Mouse (Mus musculus): ENCODE results near the gene Creg1.

Gene Creg1

DNA sequence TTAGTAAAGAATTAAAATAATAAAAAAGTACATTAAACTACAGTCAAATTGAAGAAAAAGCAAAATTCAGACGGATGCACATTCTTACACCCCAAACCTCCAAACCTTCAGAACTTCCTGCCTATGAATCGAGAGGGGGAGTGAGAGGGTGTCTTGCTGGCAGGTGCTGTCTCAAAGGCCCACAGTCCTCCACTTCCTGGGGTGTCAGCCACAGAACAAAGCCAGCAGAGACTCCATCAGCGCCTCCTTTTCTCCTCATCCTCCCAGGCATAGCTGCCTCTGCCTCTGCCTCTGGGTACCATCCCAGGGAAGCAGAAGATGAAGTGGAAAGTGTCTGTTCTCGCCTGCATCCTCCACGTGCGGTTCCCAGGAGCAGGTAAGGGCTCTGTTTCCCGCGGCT is 25.0 kb downstream of the Creg1 start, which contains the start of gene Cd247:
Cd247 (plus strand) TSS at position 171 of the 400 bp plus-strand sequence.
- no peak for DNase-seq (ENCODE audit: low read depth, low spot score)

DNA sequence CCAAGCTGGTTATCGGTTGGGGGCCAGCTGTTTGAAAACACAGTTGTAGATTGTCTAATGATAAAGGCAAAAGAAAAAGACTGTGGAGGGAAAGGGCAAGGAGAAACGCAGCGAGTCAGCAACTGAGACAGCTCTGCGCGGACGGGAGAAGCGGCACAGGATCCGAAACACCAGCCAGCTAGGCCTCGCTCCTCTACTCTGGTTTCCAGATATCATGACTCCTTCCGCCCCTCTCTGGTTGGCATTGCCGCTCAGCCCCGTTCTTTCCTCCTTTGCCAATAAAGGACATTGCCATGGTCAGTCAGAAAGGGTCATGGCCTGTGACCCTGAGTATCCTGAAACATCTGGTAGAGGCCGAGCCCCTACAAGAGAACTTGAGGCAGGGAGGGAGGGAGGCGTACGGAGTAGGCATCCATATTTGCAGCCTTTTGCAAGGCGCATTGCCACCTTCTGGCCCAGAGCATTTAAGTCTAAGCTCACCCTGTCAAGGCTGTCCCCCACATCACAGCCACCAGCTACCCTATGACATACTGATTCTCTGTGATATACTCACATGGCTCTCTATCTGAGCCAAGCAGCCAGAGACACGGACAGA is 25.6 kb downstream of the Creg1 start:
- no peak for DNase-seq (ENCODE audit: low read depth, low spot score)

DNA sequence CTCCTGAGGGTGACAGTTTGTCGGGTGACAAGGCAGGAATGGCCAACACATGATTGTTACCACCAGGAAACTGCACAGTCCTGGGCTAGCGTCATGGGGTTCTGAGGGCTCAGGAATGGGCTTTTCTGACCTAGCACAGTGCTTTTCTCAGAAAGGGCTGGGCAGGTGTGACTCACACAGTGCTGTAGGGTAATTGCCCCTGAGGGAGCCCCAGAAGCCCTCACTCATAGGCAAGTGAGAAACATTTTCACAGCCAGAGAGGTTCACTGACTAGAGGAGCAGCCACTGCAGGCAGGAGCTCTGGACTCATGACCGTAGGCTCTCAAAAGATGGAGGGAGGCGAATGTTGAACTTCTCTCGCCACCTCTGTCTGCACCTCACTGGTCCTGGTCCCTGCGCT is 26.4 kb downstream of the Creg1 start:
- no peak for DNase-seq (ENCODE audit: low read depth, low spot score)

DNA sequence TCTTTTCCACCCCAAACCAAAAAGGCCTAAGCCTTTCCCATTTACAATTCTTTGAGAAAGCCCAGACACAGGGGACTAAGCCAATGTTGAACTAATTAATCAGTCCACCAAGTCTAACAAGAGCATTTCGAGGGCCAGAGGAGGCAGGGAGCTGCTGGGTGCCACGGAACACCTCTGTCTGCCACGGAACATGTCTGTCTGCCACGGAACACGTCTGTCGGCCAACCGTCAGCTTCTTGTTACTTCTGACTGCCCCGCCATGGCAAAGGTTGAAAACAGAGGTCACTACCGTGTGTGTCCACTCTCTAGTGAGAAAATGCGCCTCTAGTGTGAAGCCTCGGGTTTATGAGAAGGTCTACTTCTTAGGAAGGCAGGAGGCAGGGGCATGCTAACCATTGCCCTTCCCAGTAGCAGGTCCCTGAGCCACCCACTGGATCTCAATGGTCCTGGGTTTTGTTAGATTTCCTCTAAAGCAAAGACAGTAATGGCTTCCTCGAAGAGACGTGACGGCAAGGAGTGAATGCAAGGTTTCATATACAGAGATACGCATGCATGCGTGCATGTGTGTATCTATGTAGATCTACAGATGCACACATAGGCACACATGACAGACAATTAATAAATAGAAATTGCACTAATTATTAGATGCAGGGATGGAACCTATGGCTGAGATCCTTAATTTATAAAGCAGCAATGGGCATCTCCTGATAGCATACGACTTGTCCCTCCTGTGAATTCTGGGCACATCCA is 27.1 kb downstream of the Creg1 start:
- no peak for DNase-seq (ENCODE audit: low read depth, low spot score)

DNA sequence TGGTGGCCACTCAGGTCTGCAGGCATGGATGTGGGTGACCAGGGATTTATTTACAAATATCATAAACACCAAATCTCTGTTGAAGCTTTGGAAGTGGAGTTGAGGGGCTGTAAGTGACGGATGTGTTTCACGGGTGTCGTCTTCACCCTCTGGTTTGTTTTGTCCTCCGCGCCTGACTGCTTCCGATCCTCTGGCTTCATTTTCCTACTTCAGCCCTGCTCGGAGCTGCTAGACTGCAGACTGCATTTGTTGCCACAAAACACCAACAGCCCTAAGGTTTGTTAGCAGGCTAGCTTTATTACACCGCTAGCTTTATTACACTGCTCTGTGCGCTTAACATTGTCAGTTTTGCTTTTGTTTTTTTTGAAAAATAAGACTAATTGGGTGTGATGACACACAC is 27.9 kb downstream of the Creg1 start:
- no peak for DNase-seq (ENCODE audit: low read depth, low spot score)

DNA sequence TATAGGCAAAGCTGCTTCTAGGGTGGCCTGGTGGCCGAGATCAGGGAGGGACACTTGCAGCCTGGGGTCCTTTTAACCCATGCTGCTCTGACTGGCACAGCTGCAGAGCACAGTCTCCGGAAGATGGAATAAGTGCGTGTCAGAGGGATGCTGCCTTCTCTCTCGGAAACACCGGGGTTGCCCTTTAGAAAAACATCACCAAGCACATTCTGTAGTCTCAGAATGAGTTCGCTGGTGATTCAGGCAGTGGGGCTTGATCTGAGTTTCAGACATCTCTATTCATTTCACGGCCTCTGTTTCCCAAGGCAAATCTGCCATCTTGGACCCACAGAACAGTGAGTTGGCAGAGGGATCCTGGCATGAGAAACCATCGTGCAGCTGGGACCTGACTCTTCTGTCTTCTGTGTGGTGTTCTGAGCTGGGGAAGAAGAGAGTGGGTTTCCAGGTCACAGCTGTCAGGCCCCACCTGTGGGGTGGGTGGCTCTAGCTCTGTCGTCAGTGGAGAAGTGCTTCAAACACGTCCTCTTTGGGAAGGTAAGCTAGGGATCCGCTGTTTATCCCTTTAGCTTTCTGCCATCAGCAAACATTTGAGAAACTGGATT is 38.3 kb downstream of the Creg1 start:
- no peak for DNase-seq (ENCODE audit: low read depth, low spot score)

DNA sequence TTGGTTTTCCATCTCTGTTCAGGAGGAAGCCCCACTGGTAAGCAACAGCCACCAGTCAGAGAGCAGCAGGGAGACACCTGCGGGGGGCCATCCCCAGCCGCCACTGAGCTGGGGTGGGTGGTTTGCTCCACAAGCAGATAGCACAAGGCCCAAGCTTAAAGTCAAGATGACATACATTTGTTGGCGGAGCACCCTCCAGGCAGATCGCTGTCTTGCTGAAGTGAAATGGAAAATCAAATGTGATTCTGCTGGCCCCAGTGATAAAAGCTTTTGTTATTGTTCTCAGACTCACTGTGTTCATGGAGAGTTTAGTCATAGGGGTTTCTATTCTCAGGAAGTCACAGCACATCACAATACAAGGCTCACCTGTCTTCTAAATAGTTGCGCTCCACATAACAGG is 39.6 kb downstream of the Creg1 start:
- no peak for DNase-seq (ENCODE audit: low read depth, low spot score)

DNA sequence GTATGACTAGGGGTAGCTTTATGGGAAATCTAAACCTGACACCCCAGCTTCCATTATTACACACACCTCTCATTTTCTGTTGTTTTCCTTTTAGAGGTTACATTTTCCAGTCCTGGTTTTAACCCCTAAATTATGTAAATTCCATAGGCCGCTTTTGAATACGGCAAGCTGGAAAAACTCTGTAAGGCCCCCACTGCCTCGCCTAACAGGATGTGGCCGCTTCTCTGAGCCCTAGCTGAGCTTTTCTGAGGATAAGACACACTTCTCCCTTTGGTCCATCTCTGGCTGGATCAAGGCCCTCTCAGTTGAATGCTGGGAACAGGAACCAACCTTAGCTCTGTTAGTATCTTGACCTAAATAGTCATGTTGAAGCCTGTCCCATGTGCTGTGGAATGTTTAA is 40.6 kb downstream of the Creg1 start:
- DNase-seq (ENCODE audit: low read depth, low spot score) = no peak

DNA sequence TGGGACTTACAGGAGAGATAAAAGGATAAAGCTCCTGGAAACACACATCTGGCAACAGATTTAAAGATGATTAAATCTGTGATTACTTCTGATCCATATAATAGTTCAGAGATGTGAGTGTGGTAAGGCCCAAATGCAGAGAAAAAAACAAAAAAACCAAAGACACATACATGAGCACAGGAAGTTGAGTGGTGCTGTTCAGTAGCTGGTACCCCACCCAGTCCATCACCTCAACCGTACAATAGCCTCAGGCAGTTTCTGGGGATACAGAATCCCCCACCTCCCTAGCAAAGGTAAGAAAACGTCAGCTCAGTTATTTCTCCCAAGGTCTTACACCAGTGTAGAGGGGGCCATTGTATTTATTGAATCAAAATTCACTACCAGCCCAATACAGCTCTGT is 47.1 kb downstream of the Creg1 start:
- DNase-seq (ENCODE audit: low read depth, low spot score) = no peak

DNA sequence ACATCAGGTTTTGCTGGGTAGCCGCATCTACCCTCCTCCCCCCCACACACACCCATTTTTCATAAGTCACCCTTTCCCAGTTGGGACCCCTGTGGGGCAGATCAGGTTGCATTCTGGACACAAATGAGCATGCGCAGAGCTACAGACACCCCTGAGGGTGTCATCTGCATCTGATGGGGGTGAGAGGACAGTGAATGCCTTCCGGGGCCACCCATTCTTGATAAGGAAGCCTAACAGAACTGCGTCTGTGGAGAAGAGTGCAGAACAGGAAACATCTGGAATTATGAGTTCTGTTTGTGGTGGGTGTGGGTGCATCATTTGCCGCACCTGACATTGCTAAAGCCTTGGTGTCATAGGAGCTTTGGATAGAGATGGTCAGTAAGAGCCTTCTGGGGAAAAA is 47.6 kb downstream of the Creg1 start:
- DNase-seq (ENCODE audit: low read depth, low spot score) = no peak

DNA sequence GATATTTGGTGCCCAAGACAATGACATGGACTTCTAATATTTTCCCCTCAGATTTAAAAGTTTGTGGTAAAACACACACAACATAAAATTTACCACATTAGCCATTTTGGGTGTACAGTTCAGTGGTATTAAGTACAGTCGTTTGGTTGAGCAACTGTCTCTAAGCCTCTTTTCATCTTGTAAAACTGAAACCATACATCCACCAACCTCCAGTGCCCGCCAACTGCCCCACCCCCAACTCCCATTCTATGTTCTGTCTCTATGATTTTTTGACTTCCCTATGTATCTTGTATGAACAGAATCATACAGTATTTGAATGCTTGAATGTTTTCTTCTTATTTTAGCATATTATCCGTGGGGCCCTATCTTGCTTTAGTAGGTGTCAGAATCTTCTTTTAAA is 49.2 kb downstream of the Creg1 start:
- DNase-seq (ENCODE audit: low read depth, low spot score) = no peak

DNA sequence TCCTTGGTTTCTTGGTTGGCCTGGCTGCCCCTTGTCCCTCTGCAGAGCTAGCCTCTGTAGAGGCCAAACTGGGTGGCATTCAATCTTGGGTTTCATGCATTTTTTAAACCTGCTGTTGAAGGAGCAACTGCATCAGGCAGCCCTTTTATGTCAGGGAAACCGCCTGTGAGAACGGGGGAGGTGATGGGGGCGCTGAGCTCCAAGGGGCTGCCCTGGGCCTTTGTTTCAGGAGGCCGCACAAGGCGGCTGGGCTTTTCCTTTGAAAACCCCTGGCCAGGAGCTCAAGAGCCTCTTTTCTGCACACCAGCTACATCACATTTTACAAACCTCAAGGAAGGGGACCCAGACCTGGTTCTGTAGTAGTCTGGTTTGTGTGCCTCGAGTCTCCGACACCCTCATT is 50.6 kb downstream of the Creg1 start:
- DNase-seq (ENCODE audit: low read depth, low spot score) = no peak

DNA sequence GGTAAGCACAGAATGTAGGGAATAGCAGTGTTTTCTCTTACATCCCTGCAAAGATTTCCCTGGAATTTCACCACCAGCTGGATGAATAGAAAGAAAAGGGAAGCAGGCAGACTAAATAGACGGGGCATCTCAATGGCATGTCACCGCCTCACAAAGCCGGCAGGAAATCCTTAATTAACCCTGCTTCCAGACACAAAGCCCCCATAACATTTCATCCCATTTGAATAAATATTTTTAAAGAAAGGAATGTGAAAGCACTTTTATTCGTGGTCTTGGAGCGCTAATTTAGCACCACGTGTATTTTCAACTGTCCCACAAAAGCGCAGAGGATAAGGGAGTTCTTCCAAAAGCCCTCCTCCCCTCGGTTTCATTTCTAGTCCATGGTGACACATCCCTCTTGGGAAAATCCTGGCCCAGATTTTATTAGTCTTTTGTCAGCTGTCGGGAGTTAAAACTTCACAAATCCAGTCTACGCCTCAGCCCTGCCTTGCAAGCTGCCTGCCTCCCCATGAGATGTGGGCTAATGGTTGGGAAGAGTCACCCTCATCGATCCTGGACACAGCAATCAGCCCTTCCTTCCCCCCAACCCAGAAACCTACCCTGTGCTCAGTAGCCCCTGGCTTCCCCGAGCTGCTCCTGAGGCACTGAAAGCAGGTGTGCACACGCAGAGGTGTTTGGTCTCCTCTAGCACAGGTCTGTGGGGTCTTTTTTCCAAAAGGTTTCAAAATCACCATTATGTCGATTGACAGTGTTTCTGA is 51.2 kb downstream of the Creg1 start:
- no peak for DNase-seq (ENCODE audit: low read depth, low spot score)

DNA sequence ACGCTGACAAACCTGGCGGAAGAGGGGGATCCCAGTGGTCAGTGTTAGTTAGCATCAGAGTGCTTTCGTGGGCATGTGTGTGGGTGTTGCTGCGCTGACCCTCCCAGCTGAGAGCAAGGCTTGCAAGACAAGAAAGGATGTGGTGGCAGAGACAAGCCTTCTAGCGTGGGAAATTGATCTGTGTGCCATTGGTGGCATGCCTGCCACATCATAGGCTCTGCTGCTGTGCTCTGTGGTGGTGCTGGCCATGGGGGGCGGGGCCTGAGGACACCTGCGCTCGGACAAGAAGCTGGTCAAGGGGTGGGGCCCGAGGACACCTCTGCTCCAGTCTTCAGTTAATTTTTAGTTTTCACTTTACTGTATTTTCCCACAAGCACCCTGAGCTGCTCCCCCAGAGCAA is 52.8 kb downstream of the Creg1 start:
- no peak for DNase-seq (ENCODE audit: low read depth, low spot score)

DNA sequence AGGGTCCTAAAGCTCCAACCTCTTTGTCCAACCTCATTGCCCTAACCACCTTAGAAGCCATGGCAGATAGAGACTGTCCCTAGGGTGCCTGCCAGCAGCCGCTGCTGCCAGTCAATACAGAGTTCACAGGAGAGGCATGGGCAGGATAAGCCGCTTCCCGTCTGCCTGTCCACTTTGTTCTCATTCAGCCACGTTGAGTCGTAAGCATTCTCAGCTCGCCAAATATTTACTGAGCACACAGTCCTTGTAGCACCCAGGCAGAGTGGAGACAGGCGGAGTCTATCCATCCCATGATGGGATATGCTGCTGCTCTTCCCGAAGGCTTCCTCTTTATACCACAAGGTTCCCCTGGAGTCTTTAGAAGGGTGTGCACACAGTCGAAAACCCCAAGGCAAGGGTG is 53.7 kb downstream of the Creg1 start:
- DNase-seq (ENCODE audit: low read depth, low spot score) = no peak

DNA sequence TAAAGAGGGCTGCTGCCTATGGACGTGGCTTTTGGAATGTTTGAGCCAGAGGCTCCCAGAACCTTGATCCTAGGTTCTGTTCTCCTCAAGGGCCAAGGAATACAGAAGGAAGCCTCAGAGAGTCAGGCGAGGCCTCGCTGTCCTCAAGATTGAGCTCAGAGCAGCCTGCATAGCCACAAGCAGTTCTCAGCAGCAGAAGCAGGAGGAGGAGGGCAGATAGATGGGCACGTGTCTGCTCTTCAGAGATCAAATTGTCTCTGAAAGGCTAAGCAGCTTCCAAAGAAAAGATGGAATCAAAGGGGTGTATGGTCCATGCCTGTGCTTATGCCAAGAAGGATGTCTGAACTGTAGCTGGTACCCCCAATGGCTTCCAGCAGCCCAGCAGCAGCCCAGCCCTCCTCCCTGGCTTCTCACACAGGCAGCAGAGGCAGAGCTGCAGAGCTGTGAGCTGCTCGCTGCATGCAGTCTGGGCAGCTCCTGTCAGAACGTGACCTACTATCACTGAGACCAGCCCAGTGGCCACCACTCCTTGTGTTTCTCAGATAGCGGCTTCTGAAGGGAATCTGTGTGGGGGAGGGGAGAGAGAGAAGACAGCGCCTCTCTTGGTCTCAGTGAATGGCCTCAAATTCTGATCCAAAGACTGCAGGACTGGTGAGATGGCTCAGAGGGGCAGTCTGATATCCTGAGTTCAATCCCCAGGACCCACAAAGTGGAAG is 54.8 kb downstream of the Creg1 start:
- no peak for DNase-seq (ENCODE audit: low read depth, low spot score)

DNA sequence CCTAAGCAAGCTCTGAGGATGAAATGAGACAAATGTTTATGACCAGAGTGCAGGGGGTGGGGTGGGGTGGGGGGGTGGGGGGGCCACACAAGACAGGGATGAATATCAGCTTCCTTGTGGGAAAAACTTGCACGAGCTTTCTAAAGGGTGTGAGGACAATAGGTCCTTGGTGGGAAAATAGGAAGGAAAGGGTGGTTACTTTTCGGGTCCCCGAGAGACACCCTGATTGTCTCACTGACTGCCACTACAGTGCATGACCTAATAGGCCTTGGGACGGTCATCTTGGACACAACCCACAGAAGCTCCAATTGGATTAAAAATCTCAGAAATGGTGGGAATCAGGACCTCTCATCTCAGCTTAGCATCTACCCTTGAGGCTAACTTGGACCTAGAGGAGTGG is 55.6 kb downstream of the Creg1 start:
- no peak for DNase-seq (ENCODE audit: low read depth, low spot score)

DNA sequence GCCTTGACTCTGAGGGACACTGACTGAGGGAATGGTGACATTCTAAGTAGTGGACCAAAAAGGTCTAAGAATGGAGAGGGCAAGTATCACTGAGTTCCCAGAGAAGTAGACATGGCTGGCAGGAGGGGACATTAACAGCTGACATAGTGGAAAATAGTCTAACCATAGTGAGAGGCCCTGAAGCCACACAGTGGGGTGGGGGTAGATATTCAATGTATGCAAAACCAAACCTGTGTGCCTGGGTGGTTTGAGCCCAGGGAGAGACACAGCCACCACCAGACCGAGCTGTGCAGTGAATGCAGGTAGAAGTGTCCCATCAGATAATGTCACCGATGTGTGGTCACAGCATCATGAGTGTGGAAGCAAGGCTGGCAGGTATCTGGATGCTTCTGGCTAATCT is 58.5 kb downstream of the Creg1 start:
- no peak for DNase-seq (ENCODE audit: low read depth, low spot score)
